Comparison of ENCODE assay signal across 1 mouse cellular context in the genomic region with DNA sequence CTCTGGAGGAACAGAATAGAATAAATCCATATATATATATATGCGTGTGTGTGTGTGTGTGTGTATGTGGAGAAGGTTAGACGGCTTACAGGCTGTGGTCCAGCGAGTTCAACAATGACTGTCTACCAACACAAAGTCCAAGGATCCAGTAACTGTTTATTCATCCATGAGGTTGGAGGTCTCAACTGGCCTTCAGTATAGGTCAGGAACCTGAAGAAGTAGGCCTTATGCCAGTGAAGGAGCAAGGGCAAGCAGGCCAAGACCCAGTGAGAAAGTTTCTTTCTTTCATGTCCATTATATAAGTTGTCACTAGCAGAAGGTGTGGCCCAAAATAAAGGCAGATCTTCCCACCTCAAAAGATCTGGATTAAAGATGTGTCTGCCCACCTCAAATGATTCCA.
TF ChIP-seq lines count a peak whose summit lies in the region.

No protein-coding gene starts in this region.

TF ChIP-seq in CH12.LX, 34 proteins besides CTCF, POLR2A, EP300 and RAD21:
- TF ChIP-seq USF2 (conservative IDR thresholded peaks at IDR 0.05; ENCODE audit: low read depth, low read length), result no peak
- TF ChIP-seq TCF12 (IDR thresholded peaks at IDR 0.05; ENCODE audit: low read depth, low read length), result no peak
- TF ChIP-seq KAT2A (IDR thresholded peaks at IDR 0.05; ENCODE audit: insufficient replicate concordance, low read length), result no peak
- no peak for TF ChIP-seq JUN (IDR thresholded peaks at IDR 0.05; ENCODE audit: insufficient read depth, low read depth, low read length)
- TF ChIP-seq ZMIZ1 (IDR thresholded peaks at IDR 0.05; ENCODE audit: low read depth, low read length), result no peak
- no peak for TF ChIP-seq MEF2A (IDR thresholded peaks at IDR 0.05; ENCODE audit: borderline replicate concordance, low read depth, low read length)
